9 mouse cellular contexts compared by ENCODE assay signal in genomic region chr6:128134196-128134924, GRCm38 (mm10). TPM values are rescaled to one million over a fixed set of nuclear protein-coding genes. Genes with fewer than 3 reads are reported as not detected.
DNase-seq lines count a peak whose midpoint lies in the region; ATAC-seq and TF ChIP-seq lines count a peak whose summit lies in the region.
"Had no signal": no experiment of that assay in that cellular context is flagged by ENCODE, and none has a peak within 500 bp of the region (broad histone marks: within the 10 kb centered on the region; RNA-seq: fewer than 3 reads in every experiment).

No protein-coding gene starts in this region.

- no peaks in the 10 kb centered on the region for H3K9me3 ChIP-seq in heart, embryonic 11.5 days (replicated peaks; ENCODE audit: control insufficient read depth, low read length)
- no peaks in the 10 kb centered on the region for H3K9me3 ChIP-seq in liver, embryonic 13.5 days (replicated peaks)

- ATAC-seq in heart, embryonic 11.5 days (replicated peaks; ENCODE audit: insufficient number of reproducible peaks, low FRiP score, low TSS enrichment) = no peak
- ATAC-seq in liver, embryonic 13.5 days (ENCODE audit: low read depth) = peak; percentile 58
- no peak for ATAC-seq in frontal cortex, adult (ENCODE audit: low TSS enrichment)
- no peak for ATAC-seq in megakaryocyte-erythroid progenitor cell, adult 5-6 weeks (replicated peaks; ENCODE audit: low FRiP score, low TSS enrichment, poor library complexity, severe bottlenecking)

- H3K27ac ChIP-seq in heart, embryonic 11.5 days (ENCODE audit: low read depth, low read length) = peak overlapping the region; percentile 73
- H3K27ac ChIP-seq in cortical plate, adult 2 months (ENCODE audit: insufficient read depth, low read length) = peak overlapping the region; percentile 10; the same call in 1 of the 2 replicates
- H3K27ac ChIP-seq in liver, embryonic 13.5 days = peak overlapping the region; percentile 88

- no peaks in the 10 kb centered on the region for H3K27me3 ChIP-seq in heart, embryonic 11.5 days (ENCODE audit: control insufficient read depth, insufficient read depth, low read length)
- no peaks in the 10 kb centered on the region for H3K27me3 ChIP-seq in liver, embryonic 13.5 days

- no peak for TF ChIP-seq CTCF in cortical plate, adult 2 months (IDR thresholded peaks at IDR 0.05; ENCODE audit: extremely low read depth, insufficient read depth, low read length)

- H3K36me3 ChIP-seq in heart, embryonic 11.5 days (ENCODE audit: control insufficient read depth, insufficient read depth, low read length) = no peaks in the 10 kb centered on the region
- no peaks in the 10 kb centered on the region for H3K36me3 ChIP-seq in liver, embryonic 13.5 days
- H3K36me3 ChIP-seq: G1E had no signal

- TF ChIP-seq POLR2A in cortical plate, adult 2 months (IDR thresholded peaks at IDR 0.05; ENCODE audit: extremely low read depth, insufficient read depth, low read length) = no peak

- no peak overlapping the region; the same call in 1 of the 2 replicates for H3K9ac ChIP-seq in heart, embryonic 11.5 days (ENCODE audit: low read depth, low read length)
- no peak overlapping the region for H3K9ac ChIP-seq in liver, embryonic 13.5 days

- H3K4me3 ChIP-seq in heart, embryonic 11.5 days (ENCODE audit: low read depth, low read length) = no peak overlapping the region
- H3K4me3 ChIP-seq in cortical plate, adult 2 months (ENCODE audit: insufficient read depth, low read length) = no peak overlapping the region
- H3K4me3 ChIP-seq in liver, embryonic 13.5 days (replicated peaks) = no peak overlapping the region

- WGBS in heart, embryonic 11.5 days (ENCODE audit: insufficient replicate concordance) = 29% methylated on average over 8 of the region's 8 CpGs
- WGBS in liver, embryonic 13.5 days (ENCODE audit: insufficient replicate concordance) = 31% methylated on average over 8 of the region's 8 CpGs

- no peak for DNase-seq in heart, postnatal 4 days
- DNase-seq in kidney, adult 18-20 months = peak; percentile 67
- no peak for DNase-seq in liver, embryonic 13.5 days
- no peak for DNase-seq in natural killer cell, adult 2 months (ENCODE audit: low spot score in 2 of 2)

- peaks cover 59% of the 10 kb centered on the region for H3K4me1 ChIP-seq in heart, embryonic 11.5 days (ENCODE audit: control insufficient read depth, insufficient read depth, low read length)
- H3K4me1 ChIP-seq in cortical plate, adult 2 months (ENCODE audit: control insufficient read depth, insufficient read depth, low read length) = peaks cover 2% of the 10 kb centered on the region; the same call in 1 of the 2 replicates
- peaks cover 44% of the 10 kb centered on the region for H3K4me1 ChIP-seq in liver, embryonic 13.5 days (replicated peaks)

- H3K4me2 ChIP-seq in heart, embryonic 11.5 days = no peak overlapping the region
- peak overlapping the region; percentile 33; the same call in 1 of the 2 replicates for H3K4me2 ChIP-seq in liver, embryonic 13.5 days

RNA-seq across cellular contexts. Expression of gene Tspan9, which starts 9.0 kb away (rescaled TPM):
- 130 and 148 TPM in 2 replicates for polyA plus RNA-seq in heart, embryonic 11.5 days (2014; fragmentation: Nextera tagmentation; extraction: Ambion mirVana)
- 100 to 1,000 TPM; 216 TPM for total RNA-seq in heart, postnatal 4 days (2021)
- polyA plus RNA-seq in cortical plate, adult 2 months (2012; rRNA removed) = 49.2 and 55.5 TPM in 2 replicates
- polyA plus RNA-seq in liver, embryonic 13.5 days (2015; fragmentation: Nextera tagmentation; extraction: Ambion mirVana) = 16.9 and 27.3 TPM in 2 replicates
- 0.22 TPM in 1 of 2 replicates, not detected in the other for total RNA-seq in megakaryocyte-erythroid progenitor cell, adult 5-6 weeks (2014; fragmentation: Nextera tagmentation)
- 0.19 TPM in 1 of 2 replicates, not detected in the other for total RNA-seq in megakaryocyte-erythroid progenitor cell, adult 5-6 weeks (2017)
- polyA plus RNA-seq: G1E had no signal

Comparison
In these comparisons a context has a peak if more than half of its experiments do, and no peak if none do; other contexts are left out.
1. H3K27ac ChIP-seq: peak in every context shown above with its lines; median percentile 88 in liver, embryonic 13.5 days; 73 in heart, embryonic 11.5 days; 10 in cortical plate, adult 2 months.